Mouse (Mus musculus): Measurements from ENCODE around the gene Rcc1l. TPM values are rescaled to one million over a fixed set of nuclear protein-coding genes. Genes with fewer than 3 reads are reported as not detected.
A peak's percentile ranks its signal among the peaks of the same experiment; 100 is the strongest.

Gene Rcc1l
- 8.2 and 16.1 TPM in 2 replicates for polyA plus RNA-seq (2012; ENCODE audit: insufficient read depth, insufficient read length, missing spikeins)

- Histone ChIP-seq H3K4me1 (ENCODE audit: control insufficient read depth, insufficient read depth, insufficient read length, low read length) (no peaks in the 10 kb centered on the region), H3K27ac (replicated peaks; ENCODE audit: low read depth, low read length) (peak within 1 kb of the TSS; percentile 68), H3K4me3 (ENCODE audit: insufficient read depth, low read depth, low read length) (peak within 1 kb of the TSS; percentile 84)
Observed at GRCm38 (mm10) chr5:134176169-134176881, at the start of gene Rcc1l. Gene Rcc1l (minus strand): TSS chr5:134176774.

GRCm38 (mm10) chr5:134225110-134225901, 48.7 kb upstream of the Rcc1l start:
- Histone ChIP-seq H3K4me3 (ENCODE audit: insufficient read depth, low read depth, low read length) (no peak overlapping the region), H3K4me1 (ENCODE audit: control insufficient read depth, insufficient read depth, insufficient read length, low read length) (0 out of 2 replicates have a peak, but pooled peaks cover 6% of the 10 kb centered on the region), H3K27ac (replicated peaks; ENCODE audit: low read depth, low read length) (no peak overlapping the region)

GRCm38 (mm10) chr5:134221708-134222150, 45.2 kb upstream of the Rcc1l start:
- H3K4me3 ChIP-seq (ENCODE audit: insufficient read depth, low read depth, low read length), result 0 out of 2 replicates have a peak overlapping the region, but pooled peaks have one; percentile 10
- H3K4me1 ChIP-seq (ENCODE audit: control insufficient read depth, insufficient read depth, insufficient read length, low read length), result 0 out of 2 replicates have a peak, but pooled peaks cover 6% of the 10 kb centered on the region
- H3K27ac ChIP-seq (replicated peaks; ENCODE audit: low read depth, low read length), result no peak overlapping the region

GRCm38 (mm10) chr5:134221278-134221677, 44.7 kb upstream of the Rcc1l start:
- 0 out of 2 replicates have a peak, but pooled peaks cover 6% of the 10 kb centered on the region for H3K4me1 ChIP-seq (ENCODE audit: control insufficient read depth, insufficient read depth, insufficient read length, low read length)
- H3K27ac ChIP-seq (replicated peaks; ENCODE audit: low read depth, low read length), result no peak overlapping the region
- H3K4me3 ChIP-seq (ENCODE audit: insufficient read depth, low read depth, low read length), result no peak overlapping the region

GRCm38 (mm10) chr5:134217900-134218299, 41.3 kb upstream of the Rcc1l start:
- Histone ChIP-seq H3K4me1 (ENCODE audit: control insufficient read depth, insufficient read depth, insufficient read length, low read length) (0 out of 2 replicates have a peak, but pooled peaks cover 6% of the 10 kb centered on the region), H3K4me3 (ENCODE audit: insufficient read depth, low read depth, low read length) (no peak overlapping the region), H3K27ac (replicated peaks; ENCODE audit: low read depth, low read length) (no peak overlapping the region)

- Histone ChIP-seq H3K27ac (replicated peaks; ENCODE audit: low read depth, low read length) (no peak overlapping the region), H3K4me1 (ENCODE audit: control insufficient read depth, insufficient read depth, insufficient read length, low read length) (no peaks in the 10 kb centered on the region), H3K4me3 (ENCODE audit: insufficient read depth, low read depth, low read length) (no peak overlapping the region)
Observed at GRCm38 (mm10) chr5:134214021-134214806, 37.6 kb upstream of the Rcc1l start.

- Histone ChIP-seq H3K4me3 (ENCODE audit: insufficient read depth, low read depth, low read length) (no peak overlapping the region), H3K27ac (replicated peaks; ENCODE audit: low read depth, low read length) (no peak overlapping the region), H3K4me1 (ENCODE audit: control insufficient read depth, insufficient read depth, insufficient read length, low read length) (no peaks in the 10 kb centered on the region)
Observed at GRCm38 (mm10) chr5:134209931-134210554, 33.5 kb upstream of the Rcc1l start.

- no peak overlapping the region for H3K27ac ChIP-seq (replicated peaks; ENCODE audit: low read depth, low read length)
- H3K4me3 ChIP-seq (ENCODE audit: insufficient read depth, low read depth, low read length), result no peak overlapping the region
- H3K4me1 ChIP-seq (ENCODE audit: control insufficient read depth, insufficient read depth, insufficient read length, low read length), result no peaks in the 10 kb centered on the region
Observed at GRCm38 (mm10) chr5:134206721-134207120, 30.1 kb upstream of the Rcc1l start.

- H3K4me1 ChIP-seq (ENCODE audit: control insufficient read depth, insufficient read depth, insufficient read length, low read length), result no peaks in the 10 kb centered on the region
- H3K27ac ChIP-seq (replicated peaks; ENCODE audit: low read depth, low read length), result no peak overlapping the region
- no peak overlapping the region for H3K4me3 ChIP-seq (ENCODE audit: insufficient read depth, low read depth, low read length)
Observed at GRCm38 (mm10) chr5:134193664-134194063, 17.1 kb upstream of the Rcc1l start.

GRCm38 (mm10) chr5:134188571-134188970, 12.0 kb upstream of the Rcc1l start:
- Histone ChIP-seq H3K4me1 (ENCODE audit: control insufficient read depth, insufficient read depth, insufficient read length, low read length) (peaks cover 1% of the 10 kb centered on the region), H3K4me3 (ENCODE audit: insufficient read depth, low read depth, low read length) (no peak overlapping the region)

GRCm38 (mm10) chr5:134186961-134187731, 10.6 kb upstream of the Rcc1l start:
- Histone ChIP-seq H3K27ac (replicated peaks; ENCODE audit: low read depth, low read length) (no peak overlapping the region), H3K4me1 (ENCODE audit: control insufficient read depth, insufficient read depth, insufficient read length, low read length) (peaks cover 13% of the 10 kb centered on the region), H3K4me3 (ENCODE audit: insufficient read depth, low read depth, low read length) (no peak overlapping the region)

More at GRCm38 (mm10) chr5:134188571-134188970, 12.0 kb upstream of the Rcc1l start:
- no peak overlapping the region for H3K27ac ChIP-seq (replicated peaks; ENCODE audit: low read depth, low read length)

- Histone ChIP-seq H3K27ac (replicated peaks; ENCODE audit: low read depth, low read length) (no peak overlapping the region), H3K4me1 (ENCODE audit: control insufficient read depth, insufficient read depth, insufficient read length, low read length) (peaks cover 14% of the 10 kb centered on the region), H3K4me3 (ENCODE audit: insufficient read depth, low read depth, low read length) (no peak overlapping the region)
Observed at GRCm38 (mm10) chr5:134186059-134186458, 9.5 kb upstream of the Rcc1l start.

GRCm38 (mm10) chr5:134183880-134184808, 7.6 kb upstream of the Rcc1l start, which contains the start of gene Gtf2ird2:
Gene Gtf2ird2 (plus strand): TSS chr5:134184019.
- Histone ChIP-seq H3K27ac (replicated peaks; ENCODE audit: low read depth, low read length) (peak within 1 kb of the TSS; percentile 73), H3K4me3 (ENCODE audit: insufficient read depth, low read depth, low read length) (peak within 1 kb of the TSS; percentile 83), H3K4me1 (ENCODE audit: control insufficient read depth, insufficient read depth, insufficient read length, low read length) (peaks cover 14% of the 10 kb centered on the region)

All from brown adipose tissue, adult 24 weeks (tissue).